Mouse (Mus musculus) CD4-positive, CD25-positive, alpha-beta regulatory T cell, adult 2 months (primary cell): ENCODE measurements at regions not wholly inside any gene's neighbourhood (a gene's known extent, or its start where the extent isn't known, plus 50 kb on each side); places are given as distances from the start of the nearest gene placed in this dataset.

Experiments used
- DNase-seq: peaks from one replicate; pipeline ENCODE4 v3.0.0-alpha.2; 2012; ENCODE audit warnings: low read depth, low spot score

GRCm38 (mm10) chr16:30774951-30775661 lies 175.6 kb downstream of the Fam43a start:
- DNase-seq = no peak

GRCm38 (mm10) chr16:30775740-30776700 lies 176.5 kb downstream of the Fam43a start:
- no peak for DNase-seq

- no peak for DNase-seq
These were observed 177.9 kb downstream of the Fam43a start for GRCm38 (mm10) chr16:30777416-30777815.

- no peak for DNase-seq
These were observed 178.6 kb downstream of the Fam43a start for GRCm38 (mm10) chr16:30778078-30778477.

GRCm38 (mm10) chr16:30778945-30779344 lies 179.4 kb downstream of the Fam43a start:
- no peak for DNase-seq

- DNase-seq = no peak
These were observed 184.7 kb downstream of the Fam43a start for GRCm38 (mm10) chr16:30784261-30784660.

GRCm38 (mm10) chr16:30784949-30785348 lies 185.4 kb downstream of the Fam43a start:
- DNase-seq = no peak

- no peak for DNase-seq
These were observed 186.5 kb downstream of the Fam43a start for GRCm38 (mm10) chr16:30786060-30786459.

- DNase-seq = no peak
These were observed 187.8 kb downstream of the Fam43a start for GRCm38 (mm10) chr16:30787351-30787750.

- no peak for DNase-seq
These were observed 188.8 kb downstream of the Fam43a start for GRCm38 (mm10) chr16:30788321-30788781.

- no peak for DNase-seq
These were observed 189.6 kb downstream of the Fam43a start for GRCm38 (mm10) chr16:30788944-30789781.

GRCm38 (mm10) chr16:30790036-30790435 lies 190.5 kb downstream of the Fam43a start:
- DNase-seq = no peak

- DNase-seq = no peak
These were observed 191.1 kb downstream of the Fam43a start for GRCm38 (mm10) chr16:30790551-30791001.

- DNase-seq = no peak
These were observed 191.7 kb downstream of the Fam43a start for GRCm38 (mm10) chr16:30791048-30791855.

GRCm38 (mm10) chr16:30792738-30793377 lies 193.3 kb downstream of the Fam43a start:
- no peak for DNase-seq

GRCm38 (mm10) chr16:30793378-30793753 lies 193.8 kb downstream of the Fam43a start:
- no peak for DNase-seq

GRCm38 (mm10) chr16:30793856-30794255 lies 194.3 kb downstream of the Fam43a start:
- DNase-seq = no peak

GRCm38 (mm10) chr16:30795501-30795904 lies 196.0 kb downstream of the Fam43a start:
- no peak for DNase-seq

- no peak for DNase-seq
These were observed 196.6 kb downstream of the Fam43a start for GRCm38 (mm10) chr16:30796103-30796502.

- no peak for DNase-seq
These were observed 197.5 kb downstream of the Fam43a start for GRCm38 (mm10) chr16:30797006-30797405.
